Mouse (Mus musculus) adrenal gland, postnatal 36 days (tissue): ENCODE results near the gene Acox3. TPM values are rescaled to one million over a fixed set of nuclear protein-coding genes. Genes with fewer than 3 reads are reported as not detected.

Source experiments
- DNase-seq, 2 experiments: peaks; one replicate each; pipeline ENCODE4 v3.0.0; 2021; ENCODE audit warnings: mixed read lengths in 1 of 2
- long read RNA-seq, 2 experiments: library from polyadenylated mRNA; stranded (forward); transcript quantifications; one replicate each; pipeline ENCODE4 v2.0.0; 2021; ENCODE audit warnings: borderline sequencing depth in 2 of 2
- total RNA-seq, 2 experiments: library from RNA; stranded (reverse); gene quantifications; 2 replicates each; pipeline ENCODE4 v1.2.3; 2021

Acox3 gene
- total RNA-seq: 10 to 100 TPM; 51.5 to 53.5 TPM
- long read RNA-seq, experiment 1, partial matches to known transcripts: 4 of 23 reads
- long read RNA-seq, experiment 1, other reads (novel, unspliced or antisense): 16 of 23 reads
- long read RNA-seq, experiment 2, partial matches to known transcripts: 2 of 5 reads
- long read RNA-seq, experiment 2, other reads (novel, unspliced or antisense): 2 of 5 reads

DNA sequence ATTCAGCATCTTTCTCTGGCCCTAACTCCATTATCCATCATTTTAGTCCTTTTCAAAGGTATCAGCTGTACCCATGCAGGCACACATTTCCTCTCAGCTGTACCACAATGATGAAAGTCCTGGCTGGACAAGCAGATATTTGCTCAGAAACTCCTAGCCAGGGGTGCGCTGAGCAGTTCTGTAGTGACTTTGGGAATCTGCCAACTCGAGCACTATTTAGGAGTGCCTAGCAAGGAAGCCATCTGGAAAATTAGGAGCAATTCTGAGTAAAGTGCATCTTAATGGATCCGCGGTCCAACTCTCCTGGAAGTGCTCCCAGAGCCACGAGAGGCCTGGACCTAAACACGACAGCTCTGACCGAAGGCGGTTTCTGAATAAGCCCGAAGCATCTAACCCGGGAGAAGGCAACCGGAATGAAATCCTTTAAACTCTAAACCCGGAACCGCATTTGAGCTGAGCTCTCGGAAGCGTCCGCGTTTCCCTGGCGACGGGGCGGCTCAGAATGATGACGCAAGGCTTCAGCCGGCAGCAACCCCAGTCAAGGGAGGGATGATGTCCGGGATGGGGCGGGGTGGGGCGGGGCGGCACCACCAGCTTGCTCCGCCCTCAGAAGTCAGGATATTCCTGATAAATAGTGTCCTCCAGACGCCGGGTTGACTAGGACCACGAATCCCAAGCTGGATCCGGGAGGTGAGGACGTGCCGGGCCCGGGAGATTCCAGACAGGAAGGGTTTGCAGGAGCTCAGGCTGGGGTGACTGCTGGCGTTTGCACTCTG lies at the start of gene Acox3:
Acox3 (plus strand) TSS at position 596 of the 776 bp plus-strand sequence.
- DNase-seq: peak; percentile 98

DNA sequence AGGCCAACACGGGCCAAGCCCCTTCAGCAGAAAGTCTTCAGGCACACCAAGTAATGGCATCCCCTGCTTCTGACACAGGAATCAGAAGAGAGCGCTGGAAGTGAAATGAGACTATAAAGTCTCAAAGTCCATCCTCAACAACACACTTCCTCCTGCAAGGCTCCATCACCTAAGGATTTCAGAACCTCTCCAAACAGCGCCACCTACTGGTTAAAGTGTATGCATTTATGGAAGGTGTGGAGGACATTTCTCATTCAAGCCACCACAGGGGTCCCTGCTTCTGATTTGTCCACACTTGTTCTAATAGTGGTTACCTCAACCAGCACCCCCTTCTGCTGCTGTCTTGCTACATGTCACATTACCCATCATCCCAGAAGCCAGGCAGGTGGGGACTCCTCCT lies 46.6 kb upstream of the Acox3 start:
- no peak for DNase-seq

- no peak for DNase-seq
These were observed 45.4 kb upstream of the Acox3 start for GRCm38 (mm10) chr5:35537474-35537873.

GRCm38 (mm10) chr5:35538022-35538421 lies 44.8 kb upstream of the Acox3 start:
- no peak for DNase-seq

DNA sequence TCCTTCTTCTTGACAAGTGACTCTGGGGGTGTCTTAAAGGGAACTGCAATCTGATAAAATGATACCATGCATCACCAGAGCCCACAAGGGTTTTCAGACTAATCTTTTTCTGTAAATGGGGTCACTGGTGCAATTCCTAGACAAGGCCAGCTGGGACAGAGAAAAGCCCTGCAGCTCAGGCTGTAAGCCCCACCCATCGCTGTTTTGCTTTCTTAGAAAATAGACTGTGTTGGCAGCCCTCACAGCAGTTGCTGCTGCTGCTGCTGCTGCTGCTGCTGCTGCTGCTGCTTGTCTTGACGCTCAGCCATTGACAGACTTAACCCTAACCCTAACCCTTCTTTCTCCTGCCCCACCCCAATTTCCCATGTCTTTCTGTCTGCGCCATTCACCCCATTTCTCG lies 43.3 kb upstream of the Acox3 start:
- no peak for DNase-seq

DNA sequence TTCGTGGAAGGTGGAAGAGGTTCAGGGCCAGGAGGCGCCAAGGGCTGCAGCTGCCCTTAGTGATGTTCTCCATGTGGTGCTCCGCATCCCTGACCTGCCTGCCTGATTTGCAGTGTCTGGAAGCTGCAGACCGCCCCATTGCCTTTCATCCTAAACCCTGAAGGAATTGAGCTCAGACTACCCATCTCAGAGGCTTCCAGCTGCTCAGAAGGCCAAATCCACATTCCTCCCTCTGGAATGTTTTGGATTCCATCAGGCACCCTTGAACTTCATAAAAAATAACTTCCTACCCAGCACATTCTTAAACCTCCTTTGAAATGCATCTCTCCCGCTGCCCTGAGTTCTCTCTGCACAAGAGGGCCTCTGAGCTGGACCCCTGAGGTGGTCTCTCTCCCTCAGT lies 42.3 kb upstream of the Acox3 start:
- DNase-seq: peak in 1 of 2 experiments; percentile 19

- DNase-seq: no peak
These were observed 41.6 kb upstream of the Acox3 start for GRCm38 (mm10) chr5:35541059-35541790.

GRCm38 (mm10) chr5:35546127-35546526 lies 36.7 kb upstream of the Acox3 start:
- no peak for DNase-seq

DNA sequence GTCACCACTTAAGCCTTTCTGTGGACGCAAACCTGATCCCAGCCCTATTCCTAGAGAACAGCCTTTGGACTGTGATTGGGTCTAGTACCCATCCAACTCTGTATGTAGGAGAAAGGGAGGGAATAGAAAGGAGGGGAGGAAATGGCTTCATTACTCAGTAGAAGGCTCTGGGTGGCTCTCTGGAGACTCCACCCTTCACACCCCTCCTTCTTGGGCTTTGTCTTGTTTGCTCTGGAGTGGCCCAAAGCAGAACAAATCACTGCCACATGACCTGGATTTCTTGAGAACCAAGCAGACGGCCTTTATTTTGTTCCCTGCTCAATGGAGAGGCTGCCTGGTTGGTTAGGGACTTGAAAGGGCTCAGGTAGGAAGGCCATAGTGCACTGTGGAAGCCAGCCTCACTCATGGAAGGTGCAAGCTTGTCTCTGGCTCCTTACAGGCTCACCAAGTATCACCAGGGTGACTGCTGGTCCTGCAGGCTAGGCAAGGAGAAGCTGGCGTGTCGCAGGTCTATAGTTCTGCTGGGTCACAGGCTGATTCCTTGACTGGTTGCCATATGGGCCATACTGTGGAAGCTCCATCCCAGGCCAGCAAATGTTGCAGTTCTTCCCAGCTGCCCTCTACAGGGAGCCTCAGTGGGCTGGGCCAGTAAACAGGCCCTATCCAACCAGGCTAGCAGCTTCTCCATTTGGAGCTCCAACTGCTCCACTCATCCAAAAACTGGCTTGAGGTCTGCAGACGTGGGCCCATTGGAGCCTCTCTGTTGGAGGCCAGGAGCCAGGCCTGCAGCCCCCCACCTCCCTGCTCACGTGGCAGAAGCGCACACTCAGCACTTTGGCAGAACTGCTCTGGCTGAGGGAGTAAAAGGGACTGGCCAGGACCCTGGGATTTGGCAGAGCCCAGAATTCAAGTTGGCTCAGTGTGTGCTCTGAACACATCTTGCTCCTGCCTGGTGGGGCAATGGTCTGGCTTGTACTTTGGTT lies 30.7 kb upstream of the Acox3 start:
- no peak for DNase-seq

DNA sequence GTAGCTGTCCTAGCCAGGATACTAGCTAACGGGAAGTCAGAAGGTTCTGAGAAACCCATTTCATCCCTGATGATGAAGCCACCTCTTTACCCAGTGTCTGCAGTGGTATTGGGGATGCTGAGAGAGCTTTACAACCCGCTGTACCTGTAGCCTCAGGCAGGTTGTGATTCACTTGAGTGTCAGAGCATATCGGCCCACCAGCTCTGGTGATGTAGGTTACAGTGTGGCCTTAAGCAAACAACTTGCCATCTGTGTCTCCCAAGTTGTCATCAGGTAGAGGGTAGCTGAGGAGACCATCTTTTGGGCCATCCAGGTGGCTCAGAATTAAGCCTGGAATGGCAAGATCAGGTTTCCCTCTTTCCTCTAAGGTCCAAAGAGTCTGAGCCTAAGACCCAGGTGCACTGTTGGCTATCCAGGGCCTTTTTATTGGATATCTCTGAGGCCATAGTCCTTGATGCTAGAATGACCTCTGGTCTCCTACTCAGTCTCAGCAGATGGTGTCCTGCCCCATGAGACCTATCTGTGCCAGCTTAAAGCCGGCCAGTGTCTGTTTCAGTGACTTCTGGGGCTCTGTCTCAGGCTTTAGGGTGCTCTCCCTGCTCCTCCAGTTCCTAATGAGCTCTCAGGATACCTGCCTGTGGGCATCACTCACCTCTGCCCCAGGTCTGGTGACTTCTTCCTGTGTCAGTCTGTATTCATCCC lies 29.9 kb upstream of the Acox3 start:
- DNase-seq: no peak

DNA sequence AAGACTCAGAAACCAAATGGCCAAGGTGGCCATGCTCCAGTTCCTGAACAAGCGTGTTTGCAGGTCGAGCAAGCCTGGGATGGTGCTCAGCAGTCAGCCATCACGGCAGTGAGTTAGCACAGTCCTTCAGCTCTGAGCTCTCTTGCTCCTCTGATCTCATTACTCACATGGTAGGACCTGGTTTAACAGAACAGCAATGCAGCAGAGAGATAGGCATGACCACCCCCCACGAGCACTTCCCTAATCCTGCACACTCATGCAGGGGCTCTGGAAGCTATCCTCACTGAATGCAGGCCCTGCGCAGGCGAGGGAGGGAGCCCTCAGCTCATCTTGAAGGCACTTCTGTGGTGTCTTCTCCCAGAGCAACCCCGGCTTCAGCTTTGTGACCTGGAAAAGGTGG lies 26.4 kb upstream of the Acox3 start:
- no peak for DNase-seq

DNA sequence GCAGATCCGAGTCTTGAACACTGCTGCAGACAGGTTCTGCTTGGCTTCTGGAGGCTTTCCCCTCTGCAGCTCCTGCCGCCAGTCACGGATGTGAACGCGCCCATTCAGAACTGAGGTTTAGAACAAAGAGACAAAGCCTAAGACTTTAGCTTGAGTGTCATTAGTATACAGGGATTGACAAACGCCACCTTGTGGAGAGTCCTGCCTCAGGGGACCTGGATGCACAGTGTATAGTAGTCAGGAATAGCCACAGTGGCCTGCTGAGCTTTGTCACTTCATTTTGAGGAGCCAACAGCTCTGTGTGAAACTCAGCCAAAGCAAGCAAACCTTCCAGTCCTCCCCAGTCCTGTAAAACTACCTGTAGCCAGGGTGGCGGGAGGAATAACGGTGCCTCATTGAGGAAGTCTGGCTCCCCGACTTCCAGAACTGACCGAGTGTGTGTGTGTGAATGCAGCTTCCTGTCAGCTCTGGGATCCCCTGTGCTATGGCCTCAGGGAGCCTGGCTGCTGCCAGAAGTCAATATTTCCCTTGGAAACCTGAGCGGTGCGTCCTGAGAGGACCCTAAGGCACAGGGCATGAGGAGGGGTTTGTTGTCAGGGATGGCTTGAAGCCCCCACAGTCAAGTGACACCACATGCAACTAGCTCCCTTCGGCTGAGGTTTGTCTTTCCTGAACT lies 24.8 kb upstream of the Acox3 start:
- peak in 1 of 2 experiments; percentile 6 for DNase-seq

DNA sequence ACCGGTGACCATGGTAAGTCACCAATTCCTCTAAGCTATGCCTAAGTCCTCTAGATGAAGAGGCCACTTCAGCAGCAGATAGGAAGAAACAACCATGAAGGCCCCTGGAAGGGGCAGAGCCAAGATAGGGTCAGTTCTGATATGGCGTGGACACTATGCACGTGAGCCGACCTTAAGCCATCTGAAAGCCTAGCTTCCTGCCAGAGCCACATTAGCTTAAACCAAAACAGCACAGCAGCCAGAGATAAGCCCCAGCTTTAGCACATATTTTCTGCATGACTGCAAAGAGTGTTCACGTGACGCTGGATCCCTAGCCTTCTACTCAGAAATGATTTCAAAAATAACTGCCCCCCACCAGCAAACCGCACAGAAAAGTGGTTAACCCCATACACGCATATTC lies 23.4 kb upstream of the Acox3 start:
- DNase-seq: no peak

- no peak for DNase-seq
These were observed 20.2 kb upstream of the Acox3 start for GRCm38 (mm10) chr5:35562616-35563015.

DNA sequence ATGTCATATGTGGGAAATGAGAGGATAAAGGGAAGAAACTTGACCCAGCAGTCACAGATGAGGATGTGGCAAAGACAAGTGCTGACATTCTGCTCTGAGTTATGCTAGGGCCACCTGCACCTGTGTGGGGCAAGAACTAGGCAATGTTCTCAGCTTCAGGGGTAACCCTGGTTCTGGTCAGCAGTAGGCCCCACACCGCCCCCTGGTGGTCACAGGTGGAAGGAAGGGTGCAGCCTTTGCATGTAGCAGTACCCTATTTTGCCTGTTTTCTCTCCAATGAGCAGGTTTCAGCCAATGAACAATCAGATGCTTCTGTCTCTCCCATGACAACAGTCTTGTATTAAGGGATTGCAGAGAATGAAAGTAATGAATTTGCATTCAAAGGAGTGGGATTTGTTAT lies 19.4 kb upstream of the Acox3 start:
- DNase-seq: peak; percentile 83 to 91

- DNase-seq: no peak
These were observed 17.6 kb upstream of the Acox3 start for GRCm38 (mm10) chr5:35565217-35565616.

DNA sequence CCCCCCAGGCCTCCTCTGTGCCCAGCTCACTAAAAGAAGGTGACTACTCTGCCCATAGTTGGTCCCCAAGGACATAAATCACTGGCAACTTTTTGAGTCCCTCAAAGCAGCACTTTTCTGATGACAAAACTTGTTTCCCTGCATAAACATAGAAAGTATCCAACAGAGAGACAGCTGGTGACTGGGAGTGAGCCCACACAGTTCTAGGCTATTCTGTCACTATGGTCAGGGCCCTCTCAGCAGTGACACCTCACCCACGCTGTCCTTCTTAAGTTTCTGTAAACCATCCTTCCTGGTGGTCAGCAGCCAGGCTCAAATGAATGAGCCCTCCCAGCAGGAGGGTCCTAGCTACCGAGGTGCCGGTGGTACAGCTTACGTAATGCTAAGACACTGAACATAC lies 16.2 kb upstream of the Acox3 start:
- no peak for DNase-seq

- DNase-seq: no peak
These were observed 11.3 kb upstream of the Acox3 start for GRCm38 (mm10) chr5:35571546-35571945.

DNA sequence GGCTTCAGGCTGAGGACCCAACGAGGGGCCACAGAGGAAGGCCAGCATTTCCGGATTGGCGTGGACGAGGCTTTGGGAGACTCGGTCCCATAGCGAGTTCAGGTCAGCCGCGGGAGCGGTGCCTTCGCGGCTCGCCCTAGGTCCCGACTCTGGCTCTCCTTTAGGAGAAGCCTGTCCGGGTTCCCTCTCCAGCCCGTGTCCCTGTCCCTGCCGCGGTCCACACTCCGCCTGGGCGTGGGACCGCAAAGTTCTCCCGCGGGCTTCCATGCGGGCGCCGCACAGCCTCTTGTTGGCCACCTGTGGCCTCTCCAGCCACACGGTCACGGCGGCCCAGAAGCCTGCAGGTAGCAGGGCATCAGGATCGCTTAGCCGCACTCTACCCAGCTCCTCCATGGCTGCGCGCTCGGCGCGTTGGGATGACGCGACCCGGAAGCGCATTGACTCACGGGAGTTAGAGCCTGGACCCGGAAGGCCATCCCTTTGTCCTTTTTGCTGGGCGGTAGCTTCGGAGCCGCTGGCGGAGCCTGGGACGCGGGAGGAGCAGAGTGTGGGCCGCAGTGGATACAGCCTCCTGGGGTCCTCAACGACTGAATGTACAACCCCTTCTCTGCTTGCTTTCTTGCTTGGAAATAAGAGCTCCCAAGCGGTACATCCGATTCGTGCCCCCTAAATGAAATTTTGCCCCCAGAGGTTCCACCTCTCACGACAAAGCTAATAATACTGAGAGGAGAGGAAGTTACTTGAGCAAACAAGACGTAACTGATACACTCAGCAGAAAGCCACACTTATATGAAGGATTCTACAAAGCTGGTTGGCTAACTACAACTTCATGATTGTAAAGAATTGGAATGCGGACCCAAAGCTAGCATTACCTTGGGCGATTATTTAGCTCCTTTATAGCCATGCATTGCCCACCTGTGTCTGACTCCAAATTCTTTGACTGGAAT lies 7.9 kb upstream of the Acox3 start, which contains the start of gene Trmt44:
Trmt44 (minus strand) TSS at position 418 of the 947 bp plus-strand sequence.
- peak; percentile 96 to 97 for DNase-seq
